Mouse (Mus musculus): ENCODE data around the gene Fam221a.
"Not testable (repeated sequence)": the region's sequence is repeated elsewhere in the genome, so short reads cannot be mapped to it uniquely, and the experiment has no call there.

Gene Fam221a

DNA sequence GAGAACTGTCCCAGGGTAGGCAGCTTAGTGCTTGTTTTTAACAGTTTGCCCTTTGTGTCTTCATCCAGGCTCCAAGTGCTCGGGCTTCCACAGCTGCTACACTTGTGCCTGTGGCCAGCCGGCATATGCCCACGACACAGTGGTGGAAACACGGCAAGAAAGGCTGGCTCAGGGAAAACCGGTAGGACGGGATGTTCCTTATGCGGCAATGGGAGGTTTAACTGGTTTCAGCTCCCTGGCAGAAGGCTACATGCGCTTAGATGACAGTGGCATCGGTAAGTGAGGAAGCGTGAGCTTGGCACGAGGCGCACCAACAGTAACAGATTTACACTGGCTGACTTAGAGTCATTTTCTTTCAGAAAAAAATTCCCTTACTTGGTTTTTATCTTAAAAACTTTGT, 10.8 kb downstream of the Fam221a start:
- no peak for DNase-seq (ENCODE audit: low read depth, low spot score)

DNA sequence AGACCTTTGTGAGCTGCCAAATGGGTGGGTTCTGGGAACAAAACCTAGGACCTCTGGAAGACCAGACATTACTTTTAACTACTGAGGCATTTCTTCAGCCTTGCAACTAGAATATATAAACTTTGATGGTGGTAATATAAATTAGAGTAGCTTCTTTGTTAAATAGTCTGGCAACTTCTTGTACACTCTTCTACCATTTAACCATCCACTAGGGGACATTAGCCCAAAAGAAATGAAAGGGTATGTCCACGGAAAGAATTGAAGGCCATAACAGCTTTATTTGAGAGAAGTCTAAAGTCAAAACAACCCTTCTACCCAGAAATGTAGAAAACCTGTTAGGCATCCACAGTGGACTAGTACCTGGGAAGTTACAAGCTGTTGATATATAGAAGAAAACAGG, 26.7 kb downstream of the Fam221a start:
- no peak for DNase-seq (ENCODE audit: low read depth, low spot score)

DNA sequence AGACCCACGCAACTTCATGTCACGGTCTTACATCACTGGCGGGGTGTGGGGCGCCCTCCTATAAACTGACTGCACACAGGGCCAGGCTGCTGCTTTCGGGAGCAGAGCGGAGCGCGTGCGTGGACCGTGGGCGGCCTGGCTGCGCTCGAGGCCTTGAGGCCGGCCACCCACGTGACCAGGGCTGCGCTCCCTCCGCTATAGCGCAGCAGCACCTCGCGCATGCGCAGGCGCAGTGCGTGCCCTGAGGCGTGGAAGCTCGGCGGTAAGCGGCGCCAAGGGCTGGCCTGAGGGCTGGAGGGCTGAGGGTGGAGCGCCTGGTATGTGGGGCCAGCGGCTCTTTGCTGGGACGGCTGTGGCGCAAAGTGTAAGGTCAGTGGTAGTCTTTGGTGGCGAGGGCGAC, 27.8 kb downstream of the Fam221a start, which contains the start of gene Stk31:
Gene Stk31, plus strand, starts transcription at position 289 of the 400 bp plus-strand sequence.
- no peak for DNase-seq (ENCODE audit: low read depth, low spot score)

DNA sequence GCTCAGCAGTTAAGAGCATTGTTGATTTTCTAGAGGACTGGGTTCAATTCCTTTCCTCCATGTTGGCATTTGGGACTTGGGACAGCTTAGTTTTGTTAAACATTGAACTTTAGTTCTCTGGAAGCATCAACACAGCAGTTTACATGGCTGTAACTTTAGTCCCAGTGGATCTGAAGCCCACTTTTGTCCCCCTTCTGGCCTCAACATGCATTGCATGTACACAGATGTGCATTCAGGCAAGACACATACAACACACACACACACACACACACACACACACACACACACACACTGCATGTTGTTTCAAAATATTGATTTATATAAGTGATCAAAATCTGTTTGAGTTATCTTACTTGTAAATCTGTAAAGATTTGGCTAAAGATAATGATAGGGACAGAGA, 29.9 kb downstream of the Fam221a start:
- DNase-seq (ENCODE audit: low read depth, low spot score): peak; percentile 49

DNA sequence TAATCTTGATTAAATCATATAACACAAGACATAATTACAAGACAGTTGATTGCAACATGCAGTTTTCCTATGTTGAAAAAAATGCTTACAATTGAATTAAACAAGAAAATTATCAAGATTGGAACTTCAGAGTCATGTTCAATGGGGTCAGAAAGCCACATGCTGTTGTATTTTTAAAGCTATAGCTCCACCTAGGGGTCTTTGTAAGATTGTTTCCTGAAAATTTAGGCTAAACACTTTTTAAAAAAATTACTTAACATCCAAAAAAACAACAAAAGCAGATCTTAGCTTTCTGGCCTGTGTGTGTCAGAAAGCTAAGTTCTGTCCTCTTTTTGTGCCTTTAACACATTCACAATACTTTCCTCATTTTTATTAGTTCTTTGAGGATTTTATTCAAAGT, 30.8 kb downstream of the Fam221a start:
- DNase-seq (ENCODE audit: low read depth, low spot score): peak; percentile 65

DNA sequence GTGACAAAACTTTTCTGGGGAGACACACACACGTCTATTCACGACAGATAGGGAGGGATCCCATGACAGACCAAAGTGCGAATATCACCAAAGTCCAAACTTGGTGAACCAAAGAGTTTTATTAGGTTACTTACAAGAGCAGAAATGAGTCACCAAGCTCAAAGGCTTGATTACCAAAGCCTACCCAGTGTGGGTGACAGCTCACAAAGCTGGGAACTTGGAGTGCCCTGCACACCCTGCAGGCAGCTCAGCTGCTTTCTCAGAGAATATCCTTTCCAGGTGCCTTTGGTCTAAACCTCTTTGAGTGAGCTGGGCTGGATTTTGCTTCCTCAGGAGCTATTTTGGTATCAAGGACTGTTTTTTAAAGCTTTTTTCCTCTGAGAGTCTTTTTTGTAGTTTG, 43.3 kb downstream of the Fam221a start:
- DNase-seq (ENCODE audit: low read depth, low spot score): no peak

DNA sequence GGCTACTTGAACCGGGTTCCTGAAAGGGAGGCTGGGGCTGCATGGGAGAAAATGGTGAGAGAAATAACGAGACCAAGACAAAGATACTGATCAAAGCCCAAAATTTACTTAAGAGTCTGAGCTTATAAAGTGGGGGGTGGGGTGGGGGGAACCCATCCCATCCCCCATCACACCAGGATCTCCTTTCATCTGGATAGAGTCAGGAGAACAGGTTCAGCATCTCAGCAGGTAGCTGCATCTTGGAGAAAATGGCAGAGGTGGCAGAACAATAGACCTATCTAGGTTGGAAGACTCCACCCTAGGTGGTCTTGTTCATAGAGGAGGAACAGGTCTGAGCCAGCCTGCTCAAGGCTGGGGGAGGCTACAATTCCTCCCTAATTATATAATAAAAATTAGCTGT, 45.4 kb downstream of the Fam221a start:
- not testable (repeated sequence) for DNase-seq (ENCODE audit: low read depth, low spot score)

DNA sequence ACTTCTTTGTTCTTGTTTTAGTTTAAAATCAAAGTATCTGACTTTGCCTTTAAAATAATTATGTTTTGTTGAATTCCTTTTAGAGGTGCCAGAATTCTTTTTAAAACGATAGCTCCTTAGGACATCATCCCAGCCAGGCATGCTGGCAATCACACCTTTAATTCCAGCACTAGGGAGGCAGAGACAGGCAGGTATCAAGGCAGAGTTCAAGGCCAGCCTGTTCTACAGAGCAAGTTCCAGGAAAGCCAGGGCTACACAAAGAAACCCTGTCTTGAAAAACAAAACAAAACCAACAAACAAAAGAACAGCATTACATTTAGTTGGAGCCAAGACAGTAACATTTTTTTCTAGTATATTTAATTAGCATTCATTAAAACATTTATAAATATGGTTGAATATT, 48.4 kb downstream of the Fam221a start:
- no peak for DNase-seq (ENCODE audit: low read depth, low spot score)

DNA sequence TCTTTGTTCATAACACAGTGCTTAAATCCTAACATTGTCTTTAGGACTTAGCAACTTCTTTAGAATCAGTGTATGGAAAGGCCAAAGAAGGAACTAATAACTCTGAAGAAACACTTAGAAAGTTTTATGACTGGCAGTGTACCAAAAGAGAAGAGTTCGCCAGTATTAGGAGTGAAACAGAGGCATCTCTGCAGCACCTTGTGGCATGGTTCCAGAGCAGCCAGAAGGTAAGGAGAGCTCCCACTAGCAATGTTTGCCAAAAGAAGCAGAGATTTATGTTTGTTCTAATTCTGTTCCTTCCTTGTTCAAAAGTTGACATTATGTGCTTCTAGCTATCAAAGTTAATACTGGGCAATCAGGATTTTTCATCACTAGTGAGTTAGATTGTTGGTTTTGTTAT, 69.8 kb downstream of the Fam221a start:
- DNase-seq (ENCODE audit: low read depth, low spot score): no peak

Measured in CD4-positive helper T cell, adult 2 months (primary cell).